9 mouse cellular contexts compared by ENCODE assay signal in genomic region chr10:13866391-13866790, GRCm38 (mm10). TPM values are rescaled to one million over a fixed set of nuclear protein-coding genes. Genes with fewer than 3 reads are reported as not detected.
DNase-seq lines count a peak whose midpoint lies in the region; ATAC-seq and TF ChIP-seq lines count a peak whose summit lies in the region.
"Had no signal": no experiment of that assay in that cellular context is flagged by ENCODE, and none has a peak within 500 bp of the region (broad histone marks: within the 10 kb centered on the region; RNA-seq: fewer than 3 reads in every experiment).

No protein-coding gene starts in this region.

- no peaks in the 10 kb centered on the region for H3K36me3 ChIP-seq in midbrain, embryonic 13.5 days
- H3K36me3 ChIP-seq: embryonic facial prominence, embryonic 13.5 days; midbrain, embryonic 12.5 days had no signal

- TF ChIP-seq CTCF in layer of hippocampus, adult 2 months (conservative IDR thresholded peaks at IDR 0.05), result no peak
- TF ChIP-seq CTCF in bone marrow macrophage, adult 2 months (IDR thresholded peaks at IDR 0.05; ENCODE audit: low read depth, low read length), result no peak

- H3K4me1 ChIP-seq in bone marrow macrophage, adult 2 months (ENCODE audit: control insufficient read depth, insufficient read depth, low read length), result peaks cover 17% of the 10 kb centered on the region
- H3K4me1 ChIP-seq in midbrain, embryonic 13.5 days (replicated peaks), result peaks cover 15% of the 10 kb centered on the region

- H3K4me2 ChIP-seq in midbrain, embryonic 13.5 days (replicated peaks), result no peak overlapping the region
- H3K4me2 ChIP-seq: embryonic facial prominence, embryonic 13.5 days; midbrain, embryonic 12.5 days had no signal

- no peak for DNase-seq in layer of hippocampus, adult 2 months (ENCODE audit: low spot score in 2 of 2)
- DNase-seq in layer of hippocampus, adult 9-10 months (ENCODE audit: low spot score), result no peak
- DNase-seq in cerebellum, postnatal 36 days, result peak; percentile 56 to 57
- peak; percentile 62 to 77 for DNase-seq in kidney, postnatal 36 days
- DNase-seq in right cerebral cortex, adult 2 months (ENCODE audit: low spot score in 2 of 2), result no peak

- TF ChIP-seq POLR2A in bone marrow macrophage, adult 2 months (IDR thresholded peaks at IDR 0.05; ENCODE audit: borderline replicate concordance, low read depth, low read length), result no peak

- no peak for ATAC-seq in midbrain, embryonic 13.5 days

- peak overlapping the region; percentile 7; the same call in 1 of the 2 replicates for H3K27ac ChIP-seq in layer of hippocampus, adult 2 months
- H3K27ac ChIP-seq in bone marrow macrophage, adult 2 months (ENCODE audit: insufficient read depth, low read depth, low read length), result 0 out of 2 replicates have a peak overlapping the region, but pooled peaks have one; percentile 3
- no peak overlapping the region for H3K27ac ChIP-seq in midbrain, embryonic 13.5 days
- H3K27ac ChIP-seq: embryonic facial prominence, embryonic 13.5 days; midbrain, embryonic 12.5 days had no signal

- H3K9ac ChIP-seq in midbrain, embryonic 13.5 days (replicated peaks), result no peak overlapping the region
- H3K9ac ChIP-seq: embryonic facial prominence, embryonic 13.5 days; midbrain, embryonic 12.5 days had no signal

- H3K9me3 ChIP-seq in midbrain, embryonic 13.5 days, result no peaks in the 10 kb centered on the region
- H3K9me3 ChIP-seq: embryonic facial prominence, embryonic 13.5 days; midbrain, embryonic 12.5 days had no signal

- no peak overlapping the region for H3K4me3 ChIP-seq in layer of hippocampus, adult 2 months
- no peak overlapping the region for H3K4me3 ChIP-seq in bone marrow macrophage, adult 2 months (ENCODE audit: insufficient read depth, low read length)
- H3K4me3 ChIP-seq in midbrain, embryonic 13.5 days (replicated peaks), result no peak overlapping the region
- H3K4me3 ChIP-seq: embryonic facial prominence, embryonic 13.5 days; midbrain, embryonic 12.5 days had no signal

- H3K27me3 ChIP-seq in midbrain, embryonic 13.5 days, result no peaks in the 10 kb centered on the region
- H3K27me3 ChIP-seq: embryonic facial prominence, embryonic 13.5 days; midbrain, embryonic 12.5 days had no signal

- 56% methylated on average over 4 of the region's 4 CpGs for WGBS in midbrain, embryonic 13.5 days

RNA-seq across cellular contexts. Expression of gene Aig1, which starts 2.4 kb away (rescaled TPM):
- 10 to 100 TPM; 57.3 to 61.1 TPM for total RNA-seq in layer of hippocampus, adult 2 months (2021)
- polyA plus RNA-seq in bone marrow macrophage, adult 2 months (2012; ENCODE audit: insufficient read depth, insufficient read length, missing spikeins), result 9.8 and 13.2 TPM in 2 replicates
- polyA plus RNA-seq in midbrain, embryonic 13.5 days (2015; fragmentation: Nextera tagmentation; extraction: Ambion mirVana), result 53.5 and 54.4 TPM in 2 replicates

Comparison
In these comparisons a context has a peak if more than half of its experiments do, and no peak if none do; other contexts are left out.
1. DNase-seq: peak in cerebellum, postnatal 36 days (2 of 2) and kidney, postnatal 36 days (2 of 2); none in layer of hippocampus, adult 2 months (0 of 2), layer of hippocampus, adult 9-10 months (single experiment) and right cerebral cortex, adult 2 months (0 of 2).